17 mouse cellular contexts compared by ENCODE assay signal in genomic region chr19:55689200-55689949, GRCm38 (mm10). TPM values are rescaled to one million over a fixed set of nuclear protein-coding genes. Genes with fewer than 3 reads are reported as not detected.
DNase-seq lines count a peak whose midpoint lies in the region; ATAC-seq and TF ChIP-seq lines count a peak whose summit lies in the region.
"Had no signal": no experiment of that assay in that cellular context is flagged by ENCODE, and none has a peak within 500 bp of the region (broad histone marks: within the 10 kb centered on the region; RNA-seq: fewer than 3 reads in every experiment).

No protein-coding gene starts in this region.

- peak; percentile 42 for ATAC-seq in CD4-positive, CD25-positive, alpha-beta regulatory T cell, adult 4 months
- 0 out of 2 replicates have a peak, but pooled peaks have one; percentile 15 for ATAC-seq in common myeloid progenitor, adult 5-6 weeks (replicated peaks; ENCODE audit: low read depth, poor library complexity, severe bottlenecking)
- ATAC-seq in intestine, embryonic 16.5 days = peak; percentile 94
- ATAC-seq: forebrain, embryonic 16.5 days had no signal

- H3K27ac ChIP-seq in intestine, embryonic 16.5 days (ENCODE audit: low read length) = peak overlapping the region; percentile 0; the same call in 1 of the 2 replicates
- H3K27ac ChIP-seq in small intestine, adult 2 months (ENCODE audit: insufficient read depth, low read depth, low read length) = peak overlapping the region; percentile 95
- H3K27ac ChIP-seq: embryonic facial prominence, embryonic 12.5 days; hindbrain, embryonic 10.5 days; hindbrain, embryonic 14.5 days had no signal

- DNase-seq in cerebellum, adult 8-10 months = no peak
- DNase-seq in left cerebral cortex, postnatal 10 days (ENCODE audit: extremely low spot score in 1 of 2, low spot score in 2 of 2) = no peak
- DNase-seq in cerebellum, adult 9-10 months = no peak
- no peak for DNase-seq in cerebellum, postnatal 10 days
- DNase-seq: adrenal gland, postnatal 10 days; cerebellum, adult 11 months; cerebellum, adult 9-11 months; gastrocnemius, postnatal 25 days had no signal

- intact Hi-C loops in left cerebral cortex, postnatal 10 days (cut with DNase I) = no loop called here

- TF ChIP-seq POLR2A in small intestine, adult 2 months (IDR thresholded peaks at IDR 0.05; ENCODE audit: low read depth, low read length) = no peak

- no peaks in the 10 kb centered on the region for H3K27me3 ChIP-seq in intestine, embryonic 16.5 days (replicated peaks; ENCODE audit: control insufficient read depth, insufficient read depth, low read length)
- H3K27me3 ChIP-seq in small intestine, adult 2 months (ENCODE audit: control insufficient read depth, insufficient read depth, low read length) = no peaks in the 10 kb centered on the region

- H3K36me3 ChIP-seq in intestine, embryonic 16.5 days (ENCODE audit: control insufficient read depth, insufficient read depth, low read length) = no peaks in the 10 kb centered on the region
- H3K36me3 ChIP-seq in small intestine, adult 2 months (ENCODE audit: control insufficient read depth, insufficient read depth, low read length) = no peaks in the 10 kb centered on the region
- H3K36me3 ChIP-seq: embryonic facial prominence, embryonic 12.5 days; heart, embryonic 12.5 days; hindbrain, embryonic 10.5 days had no signal

- TF ChIP-seq CTCF in small intestine, adult 2 months (IDR thresholded peaks at IDR 0.05; ENCODE audit: extremely low read depth, insufficient read length, insufficient replicate concordance, low read depth, low read length) = no peak

- H3K9ac ChIP-seq in intestine, embryonic 16.5 days (ENCODE audit: low read depth, low read length) = no peak overlapping the region
- H3K9ac ChIP-seq: embryonic facial prominence, embryonic 12.5 days; heart, embryonic 12.5 days; hindbrain, embryonic 14.5 days had no signal

- 78% methylated on average over 20 of the region's 20 CpGs for WGBS in intestine, embryonic 16.5 days
- WGBS in small intestine, adult 2 months = 28% methylated on average over 20 of the region's 20 CpGs

- no peak overlapping the region for H3K4me3 ChIP-seq in intestine, embryonic 16.5 days (ENCODE audit: low read length)
- H3K4me3 ChIP-seq in small intestine, adult 2 months (ENCODE audit: low read depth, low read length) = no peak overlapping the region
- H3K4me3 ChIP-seq: embryonic facial prominence, embryonic 12.5 days; heart, embryonic 12.5 days; hindbrain, embryonic 10.5 days had no signal

- no peak overlapping the region for H3K4me2 ChIP-seq in intestine, embryonic 16.5 days (ENCODE audit: low read depth, low read length)
- H3K4me2 ChIP-seq: embryonic facial prominence, embryonic 12.5 days; heart, embryonic 12.5 days; hindbrain, embryonic 14.5 days had no signal

- H3K4me1 ChIP-seq in intestine, embryonic 16.5 days (ENCODE audit: control insufficient read depth, insufficient read depth, low read length) = no peaks in the 10 kb centered on the region
- H3K4me1 ChIP-seq in small intestine, adult 2 months (ENCODE audit: control insufficient read depth, insufficient read depth, insufficient read length, low read length) = peaks cover 13% of the 10 kb centered on the region; the same call in 1 of the 2 replicates
- H3K4me1 ChIP-seq: heart, embryonic 12.5 days had no signal

- H3K9me3 ChIP-seq in intestine, embryonic 16.5 days (ENCODE audit: control insufficient read depth, low read length) = no peaks in the 10 kb centered on the region
- H3K9me3 ChIP-seq: embryonic facial prominence, embryonic 12.5 days; heart, embryonic 12.5 days; hindbrain, embryonic 10.5 days had no signal

RNA-seq across cellular contexts. Expression of gene Tcf7l2, which starts 52.2 kb away (rescaled TPM):
- 1 to 10 TPM; 2.4 to 3.5 TPM for polyA plus RNA-seq in CD4-positive, CD25-positive, alpha-beta regulatory T cell, adult 4 months (2017; shearing (Covaris generic))
- 1.7 and 2.1 TPM in 2 replicates for total RNA-seq in common myeloid progenitor, adult 5-6 weeks (2017)
- 57.1 and 58.4 TPM in 2 replicates for polyA plus RNA-seq in intestine, embryonic 16.5 days (2015; fragmentation: Nextera tagmentation; extraction: Ambion mirVana)
- 19.4 and 45.3 TPM in 2 replicates for polyA plus RNA-seq in small intestine, adult 2 months (2012; rRNA removed)
- 10 to 100 TPM in 1 of 2 experiments, 1 to 10 TPM in 1; 8.2 to 11.4 TPM for total RNA-seq in left cerebral cortex, postnatal 10 days (2021)

Comparison
In these comparisons a context has a peak if more than half of its experiments do, and no peak if none do; other contexts are left out.
1. ATAC-seq: peak in every context shown above with its lines; median percentile 94 in intestine, embryonic 16.5 days; 42 in CD4-positive, CD25-positive, alpha-beta regulatory T cell, adult 4 months; 15 in common myeloid progenitor, adult 5-6 weeks.